Mouse (Mus musculus) frontal cortex, postnatal 25 days (tissue): Measurements from ENCODE around the gene Rogdi.

Experiments
- DNase-seq, 2 experiments: peaks; one replicate each; pipeline ENCODE4 v3.0.0; 2022; ENCODE audit warnings: low spot score in 2 of 2

Rogdi gene

DNA sequence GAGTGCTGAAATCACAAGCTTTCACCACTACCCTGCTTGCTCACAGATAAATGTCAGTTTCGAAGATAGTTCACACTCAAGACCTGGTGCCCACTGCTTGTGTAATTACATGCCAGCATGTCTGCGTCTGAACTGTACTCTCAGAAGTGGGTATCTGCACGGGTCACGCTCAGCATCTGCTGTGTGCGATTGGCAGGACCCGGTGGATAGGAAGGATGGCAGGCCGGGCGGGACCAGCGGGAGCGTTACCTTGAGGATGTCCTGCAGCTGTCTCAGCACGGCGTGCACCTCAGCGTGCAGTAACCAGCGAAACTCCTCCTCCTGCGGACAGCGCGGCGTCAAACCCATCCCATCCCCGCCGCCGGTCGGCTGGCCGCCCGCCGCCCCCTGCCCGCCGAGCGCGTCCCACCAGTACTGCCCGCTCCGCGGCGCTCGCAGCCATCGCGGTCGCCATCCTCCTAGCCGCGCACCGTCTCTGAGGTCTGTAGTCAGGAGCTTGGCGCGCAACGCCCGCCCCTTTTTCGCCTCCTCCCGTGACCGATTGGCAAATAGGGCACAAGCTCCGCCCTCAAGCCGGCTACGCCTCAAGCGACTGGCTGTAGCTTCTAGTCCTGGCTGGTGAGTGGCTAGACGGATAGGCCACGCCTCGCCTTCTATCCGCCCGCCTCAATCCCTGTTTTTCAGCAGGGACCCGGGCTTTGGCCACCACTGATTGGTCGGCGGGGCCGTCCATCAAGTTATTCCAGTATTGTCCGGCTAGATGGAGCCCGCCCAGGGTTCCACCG lies at the start of gene Rogdi:
Gene Rogdi (minus strand): TSS at position 500 of the 785 bp plus-strand sequence.
- peak; percentile 97 to 98 for DNase-seq

DNA sequence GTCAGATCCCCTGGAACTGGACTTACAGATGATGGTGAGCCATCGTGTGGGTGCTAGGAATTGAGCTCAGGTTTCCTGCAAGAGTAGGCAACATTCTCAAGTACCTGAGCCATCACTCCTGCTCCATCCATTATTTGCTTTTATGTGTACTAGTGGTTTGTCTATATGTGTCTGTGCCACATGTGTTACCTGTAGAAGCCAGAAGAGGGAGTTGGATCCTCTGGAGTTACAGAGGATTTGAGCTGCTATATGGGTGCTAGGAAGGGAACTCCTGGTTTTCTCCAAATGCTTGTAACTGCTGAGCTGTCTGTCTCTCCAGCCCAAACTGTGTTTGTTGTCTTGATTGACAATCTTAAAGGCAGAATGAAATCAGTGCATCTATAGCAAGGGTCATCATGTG lies 44.8 kb upstream of the Rogdi start:
- DNase-seq: no peak

DNA sequence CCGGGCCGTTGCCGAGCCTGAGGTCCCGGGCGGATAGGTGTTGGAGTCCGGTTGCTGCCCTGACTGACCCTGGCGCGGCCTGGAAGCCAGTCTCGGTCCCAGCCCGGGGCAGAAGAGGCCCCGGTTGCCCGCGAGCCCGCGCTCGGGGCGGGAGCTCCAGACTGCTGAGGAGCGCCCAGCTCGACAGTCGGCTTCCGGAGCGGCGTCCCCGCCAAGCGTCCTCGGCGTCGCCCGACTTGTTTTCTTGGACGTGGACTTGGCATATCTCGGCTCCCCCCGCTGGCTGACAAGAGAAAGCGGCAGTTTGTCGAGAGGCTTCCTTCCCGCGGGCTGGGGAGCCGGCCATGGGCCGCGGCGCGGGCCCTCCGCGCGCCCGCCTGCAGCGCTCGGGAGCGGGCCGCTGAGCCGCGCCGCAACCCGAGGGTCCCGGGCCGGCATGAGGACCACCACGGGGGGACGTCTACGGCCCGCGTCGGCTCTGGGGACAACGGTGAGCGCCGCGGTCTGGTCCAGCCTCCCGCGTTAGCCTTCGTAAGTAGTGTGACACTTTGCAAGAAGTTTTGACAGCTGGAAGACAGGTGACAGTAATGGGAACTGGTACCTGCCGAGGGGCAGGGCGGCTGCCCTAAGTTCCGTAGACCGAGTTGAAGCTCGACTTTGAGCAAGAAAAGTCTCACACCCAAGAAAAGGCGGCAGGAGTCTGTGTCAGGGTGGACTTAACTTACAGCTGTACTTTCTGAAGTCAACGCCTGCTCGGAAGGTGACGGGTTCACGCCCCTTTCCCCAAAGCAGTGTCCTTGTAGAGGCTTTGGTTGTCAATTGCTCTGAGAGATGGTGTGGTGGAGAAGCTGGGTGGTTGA lies 37.1 kb upstream of the Rogdi start:
- peak in 1 of 2 experiments; percentile 51 for DNase-seq

DNA sequence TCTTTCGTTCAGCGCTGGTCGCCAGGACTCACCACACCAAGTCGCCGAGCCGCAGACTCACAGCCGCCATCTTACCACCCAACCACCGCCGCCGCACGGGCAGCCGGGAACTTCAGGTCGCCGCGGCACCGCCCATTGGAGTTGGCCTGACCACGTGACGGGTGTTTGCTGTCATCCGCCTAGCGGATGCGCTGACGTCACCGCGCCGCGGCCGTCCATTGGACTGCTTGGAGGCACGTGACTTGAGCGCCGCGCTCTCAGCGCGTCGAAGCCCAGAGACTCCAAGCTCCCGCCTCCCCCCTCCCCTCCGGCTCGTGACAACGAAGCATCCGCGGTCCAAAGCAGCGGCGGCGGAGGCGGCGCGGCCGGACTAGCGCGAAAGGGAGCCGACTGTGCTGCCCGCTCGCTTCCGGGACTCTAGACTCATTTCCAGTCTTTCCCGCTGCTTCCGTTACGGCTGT lies 36.5 kb upstream of the Rogdi start, which contains the start of the genes Glyr1 and Ubn1:
Gene Glyr1 (minus strand): TSS at position 90 of the 461 bp plus-strand sequence.
Gene Ubn1 (plus strand): TSS at position 284 of the 461 bp plus-strand sequence.
- peak; percentile 96 to 98 for DNase-seq

DNA sequence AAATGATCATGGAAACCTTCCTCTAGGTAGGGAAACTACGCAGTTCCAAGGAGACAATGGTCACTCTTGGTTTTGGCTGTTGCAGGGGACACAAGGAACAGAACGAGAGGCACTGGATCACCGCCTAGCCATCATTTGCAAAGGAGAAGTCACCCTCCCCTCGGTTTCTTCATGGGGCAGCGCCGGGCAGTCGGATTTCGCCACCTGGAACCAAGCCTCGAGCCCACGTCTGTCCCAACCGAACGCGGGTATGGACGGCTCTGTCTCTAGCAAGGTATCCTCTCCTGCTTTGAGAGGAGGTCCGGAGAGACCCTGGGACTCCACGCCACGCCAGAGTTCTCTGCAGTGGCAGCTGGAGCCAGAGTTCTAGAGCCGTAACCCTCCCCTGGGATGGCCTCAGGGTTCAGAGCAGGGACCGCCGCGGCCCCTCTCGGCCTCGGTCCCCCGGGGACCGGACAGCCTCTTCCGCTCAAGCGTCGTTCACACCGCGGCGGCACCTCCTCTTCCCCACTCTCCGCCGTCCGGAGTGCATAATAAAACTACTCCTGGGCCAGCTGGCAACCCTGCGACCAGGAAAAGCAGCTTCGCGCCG lies 35.9 kb upstream of the Rogdi start:
- DNase-seq: no peak

DNA sequence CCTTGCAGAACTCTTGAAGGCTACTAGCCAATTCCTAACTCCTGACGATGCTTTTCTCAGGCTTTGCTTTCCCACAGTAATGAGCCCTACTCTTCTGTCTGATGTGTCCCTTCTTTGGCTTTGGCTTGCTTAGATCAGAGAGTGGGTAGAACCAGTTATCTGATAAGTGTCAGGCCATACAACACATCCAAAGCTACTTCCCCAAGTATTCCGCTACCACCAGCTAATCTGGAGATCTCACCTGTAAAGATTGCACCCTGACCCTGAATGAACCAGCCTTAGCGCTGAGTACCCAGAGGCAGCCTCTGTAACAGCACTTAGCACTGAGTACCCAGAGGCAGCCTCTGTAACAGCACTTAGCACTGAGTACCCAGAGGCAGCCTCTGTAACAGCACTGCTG lies 32.0 kb upstream of the Rogdi start:
- no peak for DNase-seq

DNA sequence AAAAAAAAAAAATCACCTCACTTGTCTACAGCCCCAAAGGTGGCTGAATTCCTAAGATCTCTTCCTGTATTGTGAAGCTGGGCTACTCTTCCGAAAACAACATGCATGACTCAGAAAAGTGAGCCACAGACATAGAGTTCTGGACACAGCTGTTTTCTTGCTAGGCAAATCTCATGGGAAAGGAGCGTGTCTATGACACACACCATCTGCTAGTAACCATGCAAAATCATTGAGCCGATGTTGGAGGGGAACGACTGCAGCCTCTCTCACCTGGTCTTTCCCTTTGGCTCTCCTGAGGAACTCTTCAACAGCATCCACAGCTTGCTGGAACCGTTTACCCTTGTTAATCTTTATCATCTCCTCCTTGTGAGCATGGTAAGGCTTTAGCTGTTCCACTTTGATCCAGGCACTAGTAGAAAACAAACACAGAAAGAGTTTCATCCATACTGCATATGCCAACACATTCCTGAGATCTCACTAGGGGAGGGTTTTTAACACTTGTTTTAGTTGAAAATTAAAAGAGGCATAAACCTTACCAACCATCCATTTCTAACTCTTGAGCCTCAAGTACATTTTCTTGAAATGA lies 23.4 kb upstream of the Rogdi start:
- DNase-seq: no peak

DNA sequence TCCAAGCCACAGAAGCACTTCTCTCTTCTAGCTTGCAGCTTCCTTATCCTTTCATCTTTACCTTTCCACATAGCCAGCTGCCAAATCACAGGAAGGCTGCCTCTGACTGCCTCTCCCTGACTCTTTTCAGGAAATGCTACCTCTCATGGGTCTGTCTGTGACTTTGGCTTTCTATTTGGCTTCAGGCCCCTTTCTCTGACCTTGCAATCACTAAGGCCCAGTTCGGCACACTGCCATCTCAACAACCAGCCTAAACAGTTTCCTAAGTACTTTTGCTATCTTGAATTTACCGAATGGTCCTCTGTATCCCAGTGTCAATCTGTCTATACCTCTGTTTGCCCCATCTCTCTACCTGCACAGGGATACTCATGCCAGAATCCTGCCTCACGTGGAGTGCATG lies 22.2 kb upstream of the Rogdi start:
- no peak for DNase-seq

DNA sequence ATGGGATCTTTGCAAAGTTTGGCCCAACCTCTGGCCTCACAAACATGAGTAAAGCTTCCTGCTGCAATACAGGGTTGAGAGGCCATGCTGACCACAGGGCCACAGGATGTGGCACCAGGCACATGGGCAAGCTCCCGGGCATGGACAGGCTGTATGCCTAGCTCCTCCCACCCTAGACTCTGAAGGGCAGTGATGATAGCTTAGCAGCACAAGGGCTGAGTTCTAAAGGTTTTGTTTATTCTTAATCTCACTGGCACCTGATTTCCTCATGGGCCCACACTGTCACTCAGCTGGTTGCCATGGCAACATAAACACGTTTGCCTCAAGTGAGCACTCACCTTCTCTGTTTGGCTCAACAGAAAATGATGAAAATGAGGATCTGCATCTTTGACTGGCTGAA lies 16.5 kb upstream of the Rogdi start:
- no peak for DNase-seq

DNA sequence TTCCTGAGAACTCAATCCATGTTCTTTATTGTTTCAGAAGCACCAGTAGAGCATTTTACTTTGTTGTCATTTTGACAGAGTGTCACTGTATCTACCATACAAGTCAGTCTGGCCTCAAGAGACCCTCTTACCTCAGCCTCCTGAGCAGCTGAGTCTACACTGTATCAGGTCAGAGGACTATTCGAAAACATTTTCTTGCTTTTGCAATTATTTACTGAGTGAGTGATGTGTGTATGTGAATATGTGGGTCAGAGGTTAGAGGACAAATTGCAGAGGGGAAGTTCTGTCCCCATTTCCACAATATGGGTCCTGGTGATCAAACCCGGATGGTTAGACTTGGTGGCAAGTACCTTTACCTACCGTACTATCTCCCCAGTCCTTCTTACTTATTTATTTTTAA lies 10.7 kb upstream of the Rogdi start:
- no peak for DNase-seq

DNA sequence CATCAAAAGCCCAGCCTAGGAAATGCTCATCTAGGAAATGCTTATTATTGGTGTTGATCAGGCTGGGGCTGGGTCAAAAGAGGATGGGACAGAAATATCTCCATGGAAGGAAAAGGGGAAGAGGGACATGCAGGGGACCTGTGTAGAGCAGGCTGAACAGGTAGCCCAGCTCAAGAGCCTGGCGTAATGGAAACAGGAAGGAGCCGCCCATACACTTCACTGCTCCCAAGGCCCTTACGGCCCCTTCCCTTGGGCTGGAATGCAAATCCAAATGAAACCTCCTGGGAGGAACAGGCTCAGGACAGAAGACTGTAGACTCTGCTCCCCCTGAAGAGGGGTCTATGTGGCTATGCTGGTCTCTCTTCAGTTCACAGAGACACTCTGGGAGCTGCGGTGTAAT lies 1.2 kb upstream of the Rogdi start:
- DNase-seq: no peak

DNA sequence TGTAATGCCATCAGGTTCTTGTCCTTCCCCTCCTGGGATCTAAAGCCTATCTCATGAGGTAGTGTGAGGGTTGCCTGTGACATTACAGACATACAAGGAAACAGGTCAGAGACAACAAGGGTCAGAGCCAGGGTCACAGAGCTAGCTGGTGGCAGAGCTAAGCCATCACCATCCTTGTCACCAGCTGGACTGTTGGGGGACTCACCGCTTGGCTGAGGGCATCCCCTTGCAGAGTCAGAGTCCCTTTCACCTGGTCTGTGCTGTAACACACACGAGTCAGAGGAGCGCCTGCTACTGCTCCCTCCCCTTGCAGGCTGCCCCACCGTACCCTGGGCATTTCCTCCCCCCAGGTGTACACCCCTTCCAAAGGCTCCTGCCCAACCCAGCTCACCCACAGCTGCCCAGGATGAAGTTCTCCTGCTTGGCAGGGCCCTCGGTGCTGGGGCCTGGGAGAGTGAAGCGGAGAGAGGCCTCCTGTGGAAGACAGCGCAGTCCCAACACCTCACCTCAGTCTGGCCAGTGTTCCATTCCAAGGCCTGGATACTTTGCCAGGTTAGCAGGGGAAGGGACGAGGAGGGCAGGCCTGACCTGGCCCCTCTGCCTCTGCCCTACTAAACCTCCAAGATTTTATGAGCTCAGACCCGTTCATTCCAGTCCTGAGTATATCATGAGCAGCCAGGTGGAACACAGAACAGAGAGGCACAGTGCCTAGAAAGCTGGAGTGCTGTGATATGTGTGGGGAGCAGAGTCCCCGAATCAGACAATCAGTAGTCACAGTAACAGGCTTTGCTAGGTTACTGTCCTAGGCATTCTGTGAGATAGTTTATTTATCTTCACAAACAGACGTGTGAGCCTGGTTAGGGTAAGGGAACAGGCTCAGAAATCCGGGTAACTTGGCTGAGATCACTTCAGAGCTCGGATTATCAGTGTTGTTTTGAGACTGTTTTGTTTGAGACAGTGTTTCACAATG lies 1.0 kb downstream of the Rogdi start:
- DNase-seq: no peak

DNA sequence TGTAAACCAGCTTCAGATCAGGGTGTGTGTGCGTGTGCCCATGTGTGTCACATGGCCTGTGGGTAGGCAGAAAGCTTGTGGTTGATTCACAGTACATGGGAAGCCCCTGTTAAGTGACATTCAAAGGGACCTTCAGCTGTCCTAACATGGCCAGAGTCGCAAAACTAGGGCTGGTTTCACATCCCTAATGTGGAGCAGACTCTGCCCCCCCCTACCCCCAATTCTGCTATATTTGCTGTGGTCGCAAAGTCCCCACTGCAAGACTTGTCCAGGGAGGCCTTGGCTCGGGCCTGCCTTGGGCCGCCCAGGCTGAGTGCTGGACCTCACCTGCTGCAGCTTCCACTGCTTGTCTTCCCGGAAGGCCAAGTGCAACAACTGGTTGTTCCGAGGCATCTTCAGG lies 2.1 kb downstream of the Rogdi start:
- no peak for DNase-seq

DNA sequence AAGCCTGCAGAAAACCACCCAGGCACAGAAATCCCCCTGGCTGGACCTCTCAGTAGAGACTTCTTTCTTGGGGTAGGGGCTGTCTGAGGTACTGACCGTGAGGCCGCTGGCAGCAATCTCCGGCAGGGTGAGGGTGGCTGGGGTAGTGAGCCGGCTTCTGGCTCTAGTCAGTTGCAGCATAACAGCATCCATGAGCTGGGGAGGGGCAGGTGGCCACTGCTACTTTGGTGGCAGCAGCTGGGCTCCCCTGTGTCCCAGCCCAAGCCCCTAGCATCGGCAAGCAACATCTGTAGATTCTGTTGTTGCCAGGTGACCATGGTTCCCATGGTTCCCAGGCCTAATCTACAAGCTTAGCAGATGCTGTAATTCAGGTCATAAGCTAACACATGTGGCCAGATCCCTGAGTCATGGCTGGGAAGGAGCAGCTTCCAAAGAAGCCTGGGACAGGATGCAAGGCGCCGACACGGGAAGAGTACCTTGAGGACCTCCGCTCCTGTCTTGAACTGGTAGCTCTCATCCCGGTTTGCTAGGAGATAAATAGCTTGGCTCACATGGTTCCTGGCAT lies 2.9 kb downstream of the Rogdi start:
- DNase-seq: no peak

DNA sequence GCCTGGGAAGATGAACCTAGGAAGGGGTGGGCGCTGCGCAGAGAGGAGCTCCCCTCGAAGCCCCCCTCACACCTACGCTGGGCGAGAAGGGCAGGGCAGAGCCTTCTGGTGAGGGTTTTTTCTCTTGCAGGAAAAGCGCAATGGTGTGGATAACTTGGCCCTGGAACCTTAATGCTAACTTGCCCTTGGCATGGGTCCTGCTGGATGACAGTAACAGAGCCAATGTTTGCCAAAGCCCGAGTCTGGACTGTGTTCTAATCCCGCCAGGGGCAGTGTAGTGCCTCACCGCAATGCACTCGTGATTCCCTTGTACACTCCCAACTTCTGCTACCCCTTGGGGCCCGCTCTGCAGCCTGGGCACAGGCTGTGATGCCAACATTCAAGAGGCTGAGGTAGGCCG lies 5.3 kb downstream of the Rogdi start:
- DNase-seq: no peak

DNA sequence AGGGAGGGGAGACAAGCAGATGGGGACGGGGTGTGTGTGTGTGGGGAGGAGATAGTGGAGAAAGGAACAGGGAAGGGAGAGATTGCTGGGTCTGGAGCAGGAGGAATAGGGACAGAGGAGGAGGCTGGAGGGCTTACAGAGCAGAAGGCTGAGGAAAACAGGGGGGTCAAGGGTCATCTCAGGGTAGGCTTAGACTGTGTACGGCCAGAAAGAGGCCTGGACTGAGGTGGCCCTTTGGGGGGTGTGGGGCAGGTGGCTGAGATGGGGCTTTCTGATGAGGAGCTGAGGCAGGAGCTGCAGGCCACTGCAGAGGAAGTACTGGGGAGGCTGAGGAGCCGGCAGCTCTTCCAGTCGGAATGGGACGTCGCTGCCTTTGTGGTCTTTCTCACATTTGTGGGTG lies 5.9 kb downstream of the Rogdi start:
- no peak for DNase-seq

DNA sequence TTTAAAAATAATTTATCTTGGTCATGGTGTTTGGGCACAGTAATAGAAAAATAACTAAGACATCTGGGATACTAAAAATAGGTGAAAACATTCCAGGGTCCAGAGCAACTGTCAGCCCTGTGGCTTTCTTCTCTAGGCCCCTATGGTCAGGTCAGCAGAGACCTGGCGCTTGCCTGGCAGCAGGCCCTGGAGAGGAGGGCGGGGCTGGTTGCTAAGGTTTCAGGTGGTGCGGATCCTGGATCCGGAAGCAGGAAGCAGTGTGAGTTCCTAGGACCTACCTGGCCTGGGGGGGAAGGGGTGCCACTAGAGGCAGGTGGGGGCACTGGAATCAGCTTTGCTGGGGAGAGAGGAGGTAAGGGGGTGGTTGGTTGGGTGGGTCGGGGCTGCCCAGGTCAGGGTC lies 6.3 kb downstream of the Rogdi start, which contains the start of gene Smim22:
Gene Smim22 (plus strand): TSS at position 222 of the 400 bp plus-strand sequence.
- DNase-seq: no peak

DNA sequence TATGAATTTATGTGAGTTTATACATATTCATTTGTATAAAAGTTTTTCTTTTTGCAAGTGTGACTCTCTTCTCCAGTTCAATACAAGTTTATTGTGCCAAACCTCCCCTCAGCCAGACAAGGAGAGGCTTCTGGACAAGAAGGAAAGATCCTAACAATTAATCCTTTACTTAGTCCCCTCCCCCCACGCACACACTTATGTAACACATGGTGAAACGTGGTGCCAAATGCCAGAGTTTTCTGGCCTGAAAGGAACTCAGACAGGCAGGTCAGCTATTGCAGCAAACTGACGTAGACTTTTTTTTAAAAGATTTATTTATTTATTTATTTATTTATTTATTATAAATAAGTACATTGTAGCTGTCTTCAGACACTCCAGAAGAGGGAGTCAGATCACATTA lies 12.7 kb downstream of the Rogdi start:
- DNase-seq: no peak

DNA sequence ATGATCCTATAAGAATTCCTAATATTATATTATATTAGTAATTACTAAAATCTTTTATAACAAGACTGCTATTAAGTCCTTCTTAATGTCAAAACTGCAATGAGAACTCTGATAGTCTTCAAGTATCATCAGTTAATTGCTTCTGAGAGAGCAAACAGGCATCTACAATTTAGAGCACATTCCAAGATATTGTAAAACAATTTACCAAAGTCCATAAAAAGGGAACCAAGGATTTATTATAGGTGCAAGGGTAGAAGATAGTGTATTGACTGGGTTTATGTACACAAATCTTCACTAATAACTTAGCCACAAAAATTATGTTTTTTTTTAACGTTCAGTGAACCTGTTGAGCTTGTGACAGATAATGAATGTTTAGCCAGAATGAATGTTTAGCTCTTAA lies 14.4 kb downstream of the Rogdi start:
- no peak for DNase-seq

DNA sequence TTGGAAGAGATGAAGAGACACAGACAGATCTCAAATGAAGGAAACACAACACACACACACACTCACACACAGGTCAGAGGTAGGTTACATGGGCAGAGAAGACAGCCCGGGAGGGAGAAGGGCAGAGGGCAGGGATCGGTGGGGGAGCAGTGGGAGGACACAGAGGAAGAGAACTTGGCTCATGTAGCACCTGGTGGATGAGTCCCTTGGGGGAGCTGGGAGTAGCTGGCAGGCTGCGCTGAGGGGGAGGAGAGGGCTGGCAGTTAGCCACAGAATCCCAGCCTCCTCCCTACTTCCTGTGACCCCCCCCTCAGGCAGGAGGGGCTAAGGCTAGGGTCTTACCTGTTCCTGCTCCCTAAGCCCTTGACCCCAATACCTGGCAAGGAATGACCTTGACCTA lies 15.8 kb downstream of the Rogdi start, which contains the start of gene Sept12:
Gene Sept12 (minus strand): TSS at position 300 of the 400 bp plus-strand sequence.
- DNase-seq: no peak
